ENCODE assay signal across 23 mouse cellular contexts in genomic region chr4:25325684-25326220, GRCm38 (mm10).
"Had no signal": no experiment of that assay in that cellular context is flagged by ENCODE, and none has a peak within 500 bp of the region (broad histone marks: within the 10 kb centered on the region; RNA-seq: fewer than 3 reads in every experiment).

No protein-coding gene starts in this region.

- H3K4me2 ChIP-seq: heart, embryonic 12.5 days; hindbrain, embryonic 12.5 days; hindbrain, embryonic 14.5 days; intestine, embryonic 15.5 days; limb, embryonic 13.5 days; limb, embryonic 15.5 days; liver, embryonic 12.5 days had no signal

- H3K27ac ChIP-seq: hindbrain, embryonic 10.5 days; hindbrain, embryonic 12.5 days; hindbrain, embryonic 14.5 days; intestine, embryonic 15.5 days; layer of hippocampus, adult 2 months; limb, embryonic 13.5 days; limb, embryonic 15.5 days; liver, embryonic 12.5 days; liver, embryonic 14.5 days had no signal

- H3K9ac ChIP-seq: heart, embryonic 12.5 days; hindbrain, embryonic 12.5 days; hindbrain, embryonic 14.5 days; intestine, embryonic 15.5 days; limb, embryonic 13.5 days; limb, embryonic 15.5 days; liver, embryonic 12.5 days; liver, embryonic 14.5 days had no signal

- DNase-seq: gastrocnemius, postnatal 25 days; heart, adult 18-20 months; heart, postnatal 10 days; heart, postnatal 4 days; kidney, adult 18-20 months; kidney, adult 8-10 months; kidney, postnatal 10 days; kidney, postnatal 25 days; kidney, postnatal 4 days; left cerebral cortex, postnatal 4 days had no signal

- H3K27me3 ChIP-seq: heart, embryonic 12.5 days; hindbrain, embryonic 12.5 days; intestine, embryonic 15.5 days; limb, embryonic 13.5 days; limb, embryonic 15.5 days; liver, embryonic 12.5 days had no signal

- ATAC-seq: hindbrain, embryonic 16.5 days; inflammation-experienced regulatory T-cells, adult 6 months; intestine, embryonic 15.5 days; intestine, postnatal 0 days; liver, embryonic 12.5 days had no signal

- H3K36me3 ChIP-seq: heart, embryonic 12.5 days; hindbrain, embryonic 10.5 days; hindbrain, embryonic 12.5 days; intestine, embryonic 15.5 days; limb, embryonic 13.5 days; limb, embryonic 15.5 days; liver, embryonic 12.5 days had no signal

- H3K4me1 ChIP-seq: heart, embryonic 12.5 days; hindbrain, embryonic 10.5 days; hindbrain, embryonic 12.5 days; intestine, embryonic 15.5 days; limb, embryonic 13.5 days; limb, embryonic 15.5 days; liver, embryonic 12.5 days had no signal

- H3K4me3 ChIP-seq: heart, embryonic 12.5 days; hindbrain, embryonic 10.5 days; hindbrain, embryonic 12.5 days; intestine, embryonic 15.5 days; layer of hippocampus, adult 2 months; limb, embryonic 13.5 days; limb, embryonic 15.5 days; liver, embryonic 12.5 days had no signal

- H3K9me3 ChIP-seq: heart, embryonic 12.5 days; hindbrain, embryonic 10.5 days; hindbrain, embryonic 12.5 days; intestine, embryonic 15.5 days; limb, embryonic 13.5 days; limb, embryonic 15.5 days; liver, embryonic 12.5 days had no signal
